Mouse (Mus musculus): ENCODE results near the gene Gm38119. TPM values are rescaled to one million over a fixed set of nuclear protein-coding genes. Genes with fewer than 3 reads are reported as not detected.
"Not testable (repeated sequence)": the region's sequence is repeated elsewhere in the genome, so short reads cannot be mapped to it uniquely, and the experiment has no call there.

Gene Gm38119
- polyA plus RNA-seq, 1 experiment from 2014 or later: not detected

- H3K27me3 ChIP-seq (ENCODE audit: control insufficient read depth, insufficient read depth, low read length): no peaks in the 10 kb centered on the region
- no peaks in the 10 kb centered on the region for H3K9me3 ChIP-seq (ENCODE audit: control insufficient read depth, low read length)
- no peaks in the 10 kb centered on the region for H3K4me1 ChIP-seq (ENCODE audit: control insufficient read depth, insufficient read depth, low read length)
- ATAC-seq (ENCODE audit: low read depth): no peak
- H3K9ac ChIP-seq (replicated peaks; ENCODE audit: low read depth, low read length): no peak within 1 kb of the TSS
- WGBS: 85% methylated on average over 2 of the region's 2 CpGs
- H3K4me2 ChIP-seq (ENCODE audit: low read depth, low read length): no peak within 1 kb of the TSS
- no peak within 1 kb of the TSS for H3K4me3 ChIP-seq (ENCODE audit: low read depth, low read length)
- H3K36me3 ChIP-seq (ENCODE audit: control insufficient read depth, insufficient read depth, low read length): no peaks in the 10 kb centered on the region
- H3K27ac ChIP-seq (ENCODE audit: low read depth, low read length): no peak within 1 kb of the TSS
Observed at GRCm38 (mm10) chr3:92708974-92709373, 29.9 kb downstream of the Gm38119 start, which contains the start of gene Lce1e. Gene Lce1e, minus strand, starts transcription at chr3:92709074.

DNA sequence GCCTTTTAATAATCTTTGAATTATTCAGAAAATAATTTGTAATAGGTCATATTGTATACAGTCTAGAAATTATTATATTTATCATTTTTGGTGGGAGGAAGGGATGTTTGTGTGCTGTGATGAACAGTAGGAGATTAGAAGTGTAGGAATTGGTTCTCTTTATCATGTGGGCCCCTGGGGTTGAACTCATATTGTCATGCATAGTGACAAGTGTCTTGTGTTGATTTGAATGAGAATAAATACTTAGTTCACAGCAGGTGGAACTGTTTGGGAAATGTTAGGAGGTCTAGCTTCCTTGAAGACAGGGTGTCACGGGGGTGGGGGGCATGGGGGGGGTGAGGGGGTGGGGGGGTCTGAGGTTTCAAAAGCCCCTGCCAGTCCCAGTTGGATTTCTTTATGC, 44.3 kb downstream of the Gm38119 start:
- Histone ChIP-seq H3K27me3 (ENCODE audit: control insufficient read depth, insufficient read depth, low read length) (no peaks in the 10 kb centered on the region), H3K36me3 (ENCODE audit: control insufficient read depth, insufficient read depth, low read length) (no peaks in the 10 kb centered on the region), H3K4me3 (ENCODE audit: low read depth, low read length) (no peak overlapping the region), H3K9me3 (ENCODE audit: control insufficient read depth, low read length) (no peaks in the 10 kb centered on the region), H3K4me2 (ENCODE audit: low read depth, low read length) (no peak overlapping the region), H3K9ac (replicated peaks; ENCODE audit: low read depth, low read length) (no peak overlapping the region), H3K4me1 (ENCODE audit: control insufficient read depth, insufficient read depth, low read length) (no peaks in the 10 kb centered on the region), H3K27ac (ENCODE audit: low read depth, low read length) (no peak overlapping the region)
- no peak for ATAC-seq (ENCODE audit: low read depth)
- WGBS: 14% methylated on average over 1 of the region's 1 CpGs

DNA sequence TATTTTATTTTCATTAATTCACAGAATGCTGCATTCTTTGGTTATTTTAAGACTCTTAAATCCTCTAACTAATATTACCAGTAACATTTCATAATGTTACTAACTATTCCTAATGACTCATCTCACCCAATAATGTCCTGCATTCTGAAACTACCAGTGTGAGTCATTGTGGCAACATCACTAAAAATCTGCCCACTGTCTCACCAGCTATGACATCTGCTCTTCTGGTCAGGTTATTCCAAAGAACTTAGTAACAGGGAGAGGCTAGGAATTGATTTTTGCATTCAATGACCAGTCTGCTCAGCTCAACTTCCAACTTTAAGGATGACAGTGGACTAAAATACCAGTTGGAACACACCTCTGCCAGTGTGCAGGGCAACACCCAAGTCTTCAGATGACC, 47.2 kb downstream of the Gm38119 start:
- no peak for ATAC-seq (ENCODE audit: low read depth)
- H3K4me2 ChIP-seq (ENCODE audit: low read depth, low read length): no peak overlapping the region
- no peaks in the 10 kb centered on the region for H3K27me3 ChIP-seq (ENCODE audit: control insufficient read depth, insufficient read depth, low read length)
- H3K4me1 ChIP-seq (ENCODE audit: control insufficient read depth, insufficient read depth, low read length): no peaks in the 10 kb centered on the region
- H3K9me3 ChIP-seq (ENCODE audit: control insufficient read depth, low read length): no peaks in the 10 kb centered on the region
- no peak overlapping the region for H3K9ac ChIP-seq (replicated peaks; ENCODE audit: low read depth, low read length)
- no peaks in the 10 kb centered on the region for H3K36me3 ChIP-seq (ENCODE audit: control insufficient read depth, insufficient read depth, low read length)
- H3K4me3 ChIP-seq (ENCODE audit: low read depth, low read length): no peak overlapping the region
- no peak overlapping the region for H3K27ac ChIP-seq (ENCODE audit: low read depth, low read length)

GRCm38 (mm10) chr3:92689154-92689553, 49.7 kb downstream of the Gm38119 start:
- H3K27ac ChIP-seq (ENCODE audit: low read depth, low read length); H3K9me3 ChIP-seq (ENCODE audit: control insufficient read depth, low read length); H3K4me2 ChIP-seq (ENCODE audit: low read depth, low read length); H3K4me1 ChIP-seq (ENCODE audit: control insufficient read depth, insufficient read depth, low read length); H3K27me3 ChIP-seq (ENCODE audit: control insufficient read depth, insufficient read depth, low read length); H3K4me3 ChIP-seq (ENCODE audit: low read depth, low read length); H3K36me3 ChIP-seq (ENCODE audit: control insufficient read depth, insufficient read depth, low read length); ATAC-seq (ENCODE audit: low read depth); H3K9ac ChIP-seq (replicated peaks; ENCODE audit: low read depth, low read length): not testable (repeated sequence)
- 84% methylated on average over 16 of the region's 16 CpGs for WGBS

Other genes starting within 250 kb of the Gm38119 start
- gene Sprr4, start 238.6 kb downstream of the Gm38119 start, polyA plus RNA-seq (2014; fragmentation: Nextera tagmentation; extraction: Ambion mirVana): not detected in 2 replicates
- not detected in 2 replicates for gene 2310046K23Rik, start 204.6 kb downstream of the Gm38119 start, polyA plus RNA-seq (2014; fragmentation: Nextera tagmentation; extraction: Ambion mirVana)
- not detected in 2 replicates for gene Ivl, start 165.4 kb downstream of the Gm38119 start, polyA plus RNA-seq (2014; fragmentation: Nextera tagmentation; extraction: Ambion mirVana)
- gene Smcp, start 150.1 kb downstream of the Gm38119 start, polyA plus RNA-seq (2014; fragmentation: Nextera tagmentation; extraction: Ambion mirVana): not detected in 2 replicates
- gene 2210017I01Rik, start 131.6 kb downstream of the Gm38119 start, polyA plus RNA-seq (2014; fragmentation: Nextera tagmentation; extraction: Ambion mirVana): not detected in 2 replicates
- not detected in 2 replicates for gene Lce6a, start 117.4 kb downstream of the Gm38119 start, polyA plus RNA-seq (2014; fragmentation: Nextera tagmentation; extraction: Ambion mirVana)
- not detected in 2 replicates for gene Lce1a1, start 90.8 kb downstream of the Gm38119 start, polyA plus RNA-seq (2014; fragmentation: Nextera tagmentation; extraction: Ambion mirVana)
- gene Lce1b, start 82.2 kb downstream of the Gm38119 start, polyA plus RNA-seq (2014; fragmentation: Nextera tagmentation; extraction: Ambion mirVana): not detected in 2 replicates
- not detected in 2 replicates for gene Lce1a2, start 68.8 kb downstream of the Gm38119 start, polyA plus RNA-seq (2014; fragmentation: Nextera tagmentation; extraction: Ambion mirVana)
- not detected in 2 replicates for gene Lce1c, start 59.8 kb downstream of the Gm38119 start, polyA plus RNA-seq (2014; fragmentation: Nextera tagmentation; extraction: Ambion mirVana)
- gene Lce1d, start 51.9 kb downstream of the Gm38119 start, polyA plus RNA-seq (2014; fragmentation: Nextera tagmentation; extraction: Ambion mirVana): not detected in 2 replicates
- not detected in 2 replicates for gene Lce1e, start 30.0 kb downstream of the Gm38119 start, polyA plus RNA-seq (2014; fragmentation: Nextera tagmentation; extraction: Ambion mirVana)
- gene Lce1f, start 18.7 kb downstream of the Gm38119 start, polyA plus RNA-seq (2014; fragmentation: Nextera tagmentation; extraction: Ambion mirVana): not detected in 2 replicates
- not detected in 2 replicates for gene Lce1g, start 13.2 kb upstream of the Gm38119 start, polyA plus RNA-seq (2014; fragmentation: Nextera tagmentation; extraction: Ambion mirVana)
- not detected in 2 replicates for gene Lce1h, start 26.0 kb upstream of the Gm38119 start, polyA plus RNA-seq (2014; fragmentation: Nextera tagmentation; extraction: Ambion mirVana)
- gene Lce1i, start 39.8 kb upstream of the Gm38119 start, polyA plus RNA-seq (2014; fragmentation: Nextera tagmentation; extraction: Ambion mirVana): not detected in 2 replicates
- not detected in 2 replicates for gene Lce1j, start 51.4 kb upstream of the Gm38119 start, polyA plus RNA-seq (2014; fragmentation: Nextera tagmentation; extraction: Ambion mirVana)
- not detected in 2 replicates for gene Lce1k, start 68.8 kb upstream of the Gm38119 start, polyA plus RNA-seq (2014; fragmentation: Nextera tagmentation; extraction: Ambion mirVana)
- not detected in 2 replicates for gene Kprp, start 88.2 kb upstream of the Gm38119 start, polyA plus RNA-seq (2014; fragmentation: Nextera tagmentation; extraction: Ambion mirVana)
- not detected in 2 replicates for gene Lce1l, start 112.2 kb upstream of the Gm38119 start, polyA plus RNA-seq (2014; fragmentation: Nextera tagmentation; extraction: Ambion mirVana)
- gene 2310050C09Rik, start 131.1 kb upstream of the Gm38119 start, polyA plus RNA-seq (2014; fragmentation: Nextera tagmentation; extraction: Ambion mirVana): not detected in 2 replicates
- not detected in 2 replicates for gene Lce3a, start 187.1 kb upstream of the Gm38119 start, polyA plus RNA-seq (2014; fragmentation: Nextera tagmentation; extraction: Ambion mirVana)
- not detected in 2 replicates for gene Lce3b, start 193.9 kb upstream of the Gm38119 start, polyA plus RNA-seq (2014; fragmentation: Nextera tagmentation; extraction: Ambion mirVana)
- not detected in 2 replicates for gene Lce3c, start 205.4 kb upstream of the Gm38119 start, polyA plus RNA-seq (2014; fragmentation: Nextera tagmentation; extraction: Ambion mirVana)
- not detected in 2 replicates for gene Lce3d, start 218.3 kb upstream of the Gm38119 start, polyA plus RNA-seq (2014; fragmentation: Nextera tagmentation; extraction: Ambion mirVana)
- not detected in 2 replicates for gene Lce3e, start 228.0 kb upstream of the Gm38119 start, polyA plus RNA-seq (2014; fragmentation: Nextera tagmentation; extraction: Ambion mirVana)